Mouse (Mus musculus) hindbrain, embryonic 13.5 days (tissue): ENCODE data around the gene Gm12355. TPM values are rescaled to one million over a fixed set of nuclear protein-coding genes. Genes with fewer than 3 reads are reported as not detected.

Experiments
- ATAC-seq: fragments of 200-750 bp; cut with Nextera tagmentation; 2 replicates; pipeline ENCODE4 v1.8.0; 2017; ENCODE audit warnings: moderate TSS enrichment; ENCODE audit not compliant: low FRiP score
- H3K27ac ChIP-seq: fragments of 300-500 bp; sonication (generic); 2 replicates; pipeline ENCODE4 v1.5.1; 2015; ENCODE audit warnings: inconsistent platforms, mild to moderate bottlenecking, moderate library complexity
- H3K27me3 ChIP-seq: fragments of 300-500 bp; sonication (generic); 2 replicates; pipeline ENCODE4 v1.6.1; 2015; ENCODE audit warnings: mild to moderate bottlenecking, inconsistent platforms
- H3K36me3 ChIP-seq: fragments of 300-500 bp; sonication (generic); 2 replicates; pipeline ENCODE4 v1.6.1; 2015; ENCODE audit warnings: mild to moderate bottlenecking, inconsistent platforms
- H3K4me1 ChIP-seq: fragments of 300-500 bp; sonication (generic); replicated peaks from 2 replicates; pipeline ENCODE4 v1.6.1; 2015; ENCODE audit warnings: inconsistent platforms
- H3K4me2 ChIP-seq: fragments of 300-500 bp; sonication (generic); 2 replicates; pipeline ENCODE4 v1.6.1; 2015; ENCODE audit warnings: inconsistent platforms, mild to moderate bottlenecking, moderate library complexity
- H3K4me3 ChIP-seq: fragments of 300-500 bp; sonication (generic); 2 replicates; pipeline ENCODE4 v1.5.1; 2015; ENCODE audit warnings: mild to moderate bottlenecking, inconsistent platforms
- H3K9ac ChIP-seq: fragments of 300-500 bp; sonication (generic); 2 replicates; pipeline ENCODE4 v1.6.1; 2015; ENCODE audit warnings: mild to moderate bottlenecking, inconsistent platforms
- H3K9me3 ChIP-seq: fragments of 300-500 bp; sonication (generic); 2 replicates; pipeline ENCODE4 v1.6.1; 2016; ENCODE audit warnings: inconsistent platforms
- WGBS: fragments of 180-500 bp; shearing (Covaris S2); methylation state at CpG from one replicate; pipeline ENCODE4 v1.1.7; 2015; 5-methylcytosine and 5-hydroxymethylcytosine counted together
- polyA plus RNA-seq: library from polyadenylated mRNA; unstranded; fragments of >200 nt; fragmentation: Nextera tagmentation; extraction: Ambion mirVana; gene quantifications from 2 replicates; pipeline ENCODE4 v1.2.1, GENCODE M21; 2015

Gene Gm12355
- polyA plus RNA-seq, 1 experiment from 2014 or later = 0.82 TPM

DNA sequence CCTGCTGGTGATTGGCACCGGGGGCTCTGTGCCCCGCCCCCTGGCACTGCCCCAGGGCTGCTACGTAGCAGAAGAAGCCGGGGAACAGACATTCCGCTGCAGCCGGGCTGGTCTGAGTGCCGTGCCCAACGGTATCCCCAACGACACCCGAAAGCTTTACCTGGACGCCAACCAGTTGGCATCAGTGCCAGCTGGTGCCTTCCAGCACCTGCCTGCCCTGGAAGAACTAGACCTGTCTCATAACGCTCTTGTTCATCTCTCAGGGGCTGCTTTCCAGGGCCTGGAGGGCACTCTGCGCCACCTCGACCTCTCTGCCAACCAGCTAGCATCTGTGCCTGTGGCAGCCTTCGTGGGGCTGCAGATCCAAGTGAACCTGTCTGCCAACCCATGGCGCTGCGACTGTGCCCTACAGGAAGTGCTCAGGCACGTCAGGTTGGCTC lies 26.6 kb downstream of the Gm12355 start:
- 62% methylated on average over 18 of the region's 18 CpGs for WGBS
- Histone ChIP-seq H3K36me3 (no peaks in the 10 kb centered on the region), H3K4me3 (no peak overlapping the region), H3K9me3 (no peaks in the 10 kb centered on the region), H3K27ac (no peak overlapping the region), H3K9ac (0 out of 2 replicates have a peak overlapping the region, but pooled peaks have one; percentile 13), H3K27me3 (peaks cover 48% of the 10 kb centered on the region), H3K4me2 (no peak overlapping the region), H3K4me1 (peaks cover 13% of the 10 kb centered on the region; the same call in 1 of the 2 replicates)
- no peak for ATAC-seq

DNA sequence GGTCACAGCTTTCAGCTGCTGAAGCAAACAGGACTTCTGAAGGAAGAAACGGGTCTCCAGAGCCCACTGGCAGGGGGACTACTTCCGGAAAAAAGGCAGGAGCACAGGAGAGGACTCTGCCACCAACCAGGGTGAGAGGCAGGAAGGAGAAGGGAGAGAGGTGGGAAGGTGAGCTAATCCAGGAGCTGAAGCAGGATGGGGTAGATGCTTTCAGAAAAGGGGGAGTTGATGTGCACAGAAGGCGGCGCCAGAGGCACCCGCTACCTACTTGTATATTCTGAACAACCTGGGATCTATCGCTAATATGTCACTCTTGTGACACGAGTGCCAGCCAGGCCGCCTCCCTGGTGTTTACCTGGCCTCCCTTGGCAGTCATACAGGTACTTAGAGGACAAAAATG lies 27.5 kb downstream of the Gm12355 start, which contains the start of gene Lrrc3c:
Lrrc3c (plus strand) TSS at position 301 of the 400 bp plus-strand sequence.
- H3K4me3 ChIP-seq = no peak within 1 kb of the TSS
- peaks cover 13% of the 10 kb centered on the region; the same call in 1 of the 2 replicates for H3K4me1 ChIP-seq
- H3K9me3 ChIP-seq = no peaks in the 10 kb centered on the region
- H3K27me3 ChIP-seq = peaks cover 49% of the 10 kb centered on the region
- H3K4me2 ChIP-seq = no peak within 1 kb of the TSS
- ATAC-seq = no peak
- H3K36me3 ChIP-seq = no peaks in the 10 kb centered on the region
- 0 out of 2 replicates have a peak within 1 kb of the TSS, but pooled peaks have one; percentile 13 for H3K9ac ChIP-seq
- WGBS = 88% methylated on average over 8 of the region's 8 CpGs
- no peak within 1 kb of the TSS for H3K27ac ChIP-seq

DNA sequence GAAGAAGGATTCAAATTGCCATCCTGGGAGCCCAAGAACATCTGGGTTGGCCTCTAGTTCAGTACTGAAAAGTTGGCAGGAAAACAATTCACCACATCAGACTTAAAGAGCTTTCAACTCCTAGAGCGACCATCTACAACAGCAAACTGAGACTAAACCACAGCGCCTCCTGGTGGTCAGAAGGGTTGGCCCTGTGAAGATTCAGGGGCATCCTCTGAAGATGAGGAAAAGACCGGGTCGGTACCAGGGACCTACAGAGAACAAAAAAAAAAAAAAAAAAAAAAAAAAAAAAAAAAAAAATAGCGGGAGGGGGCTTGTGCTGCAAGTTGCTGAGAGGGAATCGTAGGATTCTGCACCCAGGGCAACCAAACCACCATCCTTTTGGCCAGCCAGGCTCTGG lies 28.1 kb downstream of the Gm12355 start:
- no peaks in the 10 kb centered on the region for H3K9me3 ChIP-seq
- no peak overlapping the region for H3K4me3 ChIP-seq
- ATAC-seq = no peak
- H3K4me1 ChIP-seq = peaks cover 11% of the 10 kb centered on the region; the same call in 1 of the 2 replicates
- no peaks in the 10 kb centered on the region for H3K36me3 ChIP-seq
- WGBS = 37% methylated on average over 6 of the region's 6 CpGs
- H3K27ac ChIP-seq = no peak overlapping the region
- no peak overlapping the region for H3K4me2 ChIP-seq
- no peak overlapping the region for H3K9ac ChIP-seq
- peaks cover 52% of the 10 kb centered on the region for H3K27me3 ChIP-seq

DNA sequence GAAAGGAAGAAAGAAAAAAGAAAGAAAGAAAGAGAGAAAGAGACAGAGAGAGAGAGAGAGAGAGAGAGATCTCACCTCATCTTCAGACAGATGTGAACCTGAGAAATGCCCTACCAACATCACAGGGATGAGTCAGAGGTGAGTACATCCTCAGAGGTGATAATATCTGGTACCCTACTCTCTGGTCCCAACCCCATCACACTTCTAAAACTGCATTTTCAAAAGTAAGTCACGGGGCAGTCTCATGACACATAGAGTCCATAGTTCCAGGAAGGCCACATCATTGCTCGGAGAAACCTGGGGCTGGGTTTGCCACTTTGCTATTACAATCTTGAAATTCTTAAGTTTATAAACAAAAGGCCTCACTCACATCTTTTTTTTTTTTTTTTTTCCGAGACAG lies 29.5 kb downstream of the Gm12355 start:
- ATAC-seq = no peak
- no peak overlapping the region for H3K4me2 ChIP-seq
- 88% methylated on average over 3 of the region's 3 CpGs for WGBS
- H3K27ac ChIP-seq = no peak overlapping the region
- H3K9me3 ChIP-seq = no peaks in the 10 kb centered on the region
- peaks cover 54% of the 10 kb centered on the region for H3K27me3 ChIP-seq
- H3K4me1 ChIP-seq = peaks cover 7% of the 10 kb centered on the region; the same call in 1 of the 2 replicates
- no peaks in the 10 kb centered on the region for H3K36me3 ChIP-seq
- H3K4me3 ChIP-seq = no peak overlapping the region
- no peak overlapping the region for H3K9ac ChIP-seq

DNA sequence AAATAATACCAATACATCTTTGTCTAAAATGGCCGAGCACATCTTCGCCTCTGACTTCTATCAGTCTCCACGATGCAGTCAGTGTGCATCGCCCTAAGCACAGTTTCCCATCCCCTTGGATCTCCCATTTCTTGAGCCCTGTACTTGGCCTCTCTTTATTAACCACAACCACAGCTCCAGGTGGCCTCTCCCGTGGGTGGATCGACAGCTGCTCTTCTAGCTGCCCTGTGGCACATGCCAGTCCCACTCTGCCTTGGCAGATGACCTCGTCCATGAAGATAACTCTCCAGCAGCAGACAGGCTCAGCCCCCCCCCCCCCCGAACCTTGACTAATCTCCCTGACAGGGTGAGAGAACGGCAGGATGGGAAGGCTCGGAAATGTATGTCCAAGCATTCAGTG lies 30.0 kb downstream of the Gm12355 start:
- Histone ChIP-seq H3K9me3 (no peaks in the 10 kb centered on the region), H3K4me3 (no peak overlapping the region), H3K4me1 (peaks cover 7% of the 10 kb centered on the region; the same call in 1 of the 2 replicates), H3K27ac (no peak overlapping the region), H3K36me3 (no peaks in the 10 kb centered on the region), H3K9ac (no peak overlapping the region), H3K27me3 (peaks cover 49% of the 10 kb centered on the region), H3K4me2 (no peak overlapping the region)
- ATAC-seq = no peak
- WGBS = 81% methylated on average over 10 of the region's 10 CpGs

DNA sequence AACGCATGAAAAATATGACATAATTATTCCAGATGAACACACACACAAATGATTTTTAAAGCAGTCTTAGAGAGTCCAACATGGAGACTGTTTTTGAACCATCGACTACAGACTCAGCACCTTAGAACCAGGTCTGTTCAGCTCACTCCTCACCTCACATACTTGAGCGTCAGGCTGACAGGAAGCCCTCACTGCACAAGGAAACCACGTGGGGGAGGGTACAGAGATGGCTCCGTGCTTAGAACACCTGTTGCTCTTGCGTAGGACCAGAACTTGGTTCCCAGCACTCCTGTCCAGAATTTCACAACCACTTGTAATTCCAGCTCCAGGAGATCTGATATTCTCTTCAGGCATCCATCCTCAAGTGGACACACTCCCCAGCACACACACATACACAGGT lies 30.4 kb downstream of the Gm12355 start:
- Histone ChIP-seq H3K27ac (no peak overlapping the region), H3K36me3 (no peaks in the 10 kb centered on the region), H3K27me3 (peaks cover 46% of the 10 kb centered on the region), H3K9me3 (no peaks in the 10 kb centered on the region), H3K4me3 (no peak overlapping the region), H3K9ac (no peak overlapping the region), H3K4me2 (no peak overlapping the region), H3K4me1 (peaks cover 7% of the 10 kb centered on the region; the same call in 1 of the 2 replicates)
- no peak for ATAC-seq
- WGBS = 78% methylated on average over 6 of the region's 6 CpGs

DNA sequence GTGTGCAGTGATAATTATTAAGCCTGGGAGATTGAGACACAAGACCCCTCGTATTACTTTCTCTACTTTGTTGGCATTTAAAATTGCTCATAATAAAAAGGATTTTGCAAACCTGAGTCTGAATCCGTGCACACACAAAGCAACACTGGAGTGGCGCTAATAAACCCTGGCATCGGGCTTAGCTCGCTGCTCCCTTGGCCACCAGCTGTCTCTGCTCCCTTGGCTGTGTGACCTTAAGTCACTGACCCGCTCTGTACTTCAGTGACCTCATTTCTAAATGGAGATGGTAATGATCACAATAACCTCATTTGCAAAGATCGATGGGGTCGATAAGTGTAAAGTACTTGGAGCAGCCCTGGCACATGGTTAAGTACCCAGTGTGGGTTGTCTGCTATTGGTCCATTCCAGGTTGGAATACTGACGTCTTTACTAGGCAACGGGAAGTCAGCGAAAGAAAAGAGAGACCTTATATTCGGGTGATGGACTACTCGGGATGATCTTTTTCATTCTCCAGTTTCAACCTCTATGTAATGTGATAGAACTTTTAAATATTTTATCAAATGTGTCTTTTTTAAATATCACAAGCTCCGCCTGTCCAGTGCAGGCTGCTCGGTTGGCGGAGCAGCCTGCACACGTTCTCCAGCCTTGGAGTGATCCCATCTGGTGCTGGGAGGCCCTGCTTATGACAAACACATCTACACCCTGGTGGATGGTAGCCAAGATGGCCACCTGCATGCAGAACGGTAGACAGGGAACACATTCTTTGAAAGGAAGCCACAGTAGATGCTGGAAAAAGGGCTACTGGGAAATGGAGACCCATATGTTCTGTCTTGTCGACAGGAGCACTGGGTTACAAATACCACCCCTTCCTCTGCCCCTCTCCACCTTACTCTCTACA lies 34.7 kb downstream of the Gm12355 start:
- Histone ChIP-seq H3K9ac (no peak overlapping the region), H3K27me3 (peaks cover 22% of the 10 kb centered on the region), H3K4me2 (no peak overlapping the region), H3K4me1 (peaks cover 24% of the 10 kb centered on the region), H3K4me3 (no peak overlapping the region), H3K36me3 (no peaks in the 10 kb centered on the region), H3K9me3 (no peaks in the 10 kb centered on the region), H3K27ac (no peak overlapping the region)
- 76% methylated on average over 19 of the region's 19 CpGs for WGBS
- no peak for ATAC-seq

DNA sequence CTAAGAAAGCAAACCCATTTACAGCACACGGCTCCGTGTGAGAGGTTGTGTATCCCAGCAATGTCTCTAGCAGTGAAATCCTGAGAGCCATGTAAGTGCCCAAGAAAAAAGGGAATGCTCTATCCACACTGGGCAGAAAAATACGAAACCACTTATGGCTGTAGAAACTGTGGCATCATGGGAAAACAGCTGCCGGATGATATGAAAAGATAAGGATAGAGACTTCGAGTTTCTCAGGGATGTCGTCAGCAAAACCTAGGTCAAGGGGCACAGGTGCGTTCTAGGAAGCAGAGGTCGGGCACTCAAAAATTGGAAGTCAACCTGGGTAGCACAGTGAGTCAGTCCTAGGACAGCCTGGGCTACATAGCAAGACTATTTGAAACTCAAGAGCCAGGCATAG lies 36.2 kb downstream of the Gm12355 start:
- H3K4me1 ChIP-seq = peaks cover 39% of the 10 kb centered on the region
- no peak overlapping the region for H3K4me3 ChIP-seq
- ATAC-seq = no peak
- WGBS = 86% methylated on average over 8 of the region's 8 CpGs
- no peak overlapping the region for H3K9ac ChIP-seq
- H3K4me2 ChIP-seq = no peak overlapping the region
- peaks cover 19% of the 10 kb centered on the region for H3K27me3 ChIP-seq
- H3K36me3 ChIP-seq = no peaks in the 10 kb centered on the region
- no peaks in the 10 kb centered on the region for H3K9me3 ChIP-seq
- no peak overlapping the region for H3K27ac ChIP-seq

DNA sequence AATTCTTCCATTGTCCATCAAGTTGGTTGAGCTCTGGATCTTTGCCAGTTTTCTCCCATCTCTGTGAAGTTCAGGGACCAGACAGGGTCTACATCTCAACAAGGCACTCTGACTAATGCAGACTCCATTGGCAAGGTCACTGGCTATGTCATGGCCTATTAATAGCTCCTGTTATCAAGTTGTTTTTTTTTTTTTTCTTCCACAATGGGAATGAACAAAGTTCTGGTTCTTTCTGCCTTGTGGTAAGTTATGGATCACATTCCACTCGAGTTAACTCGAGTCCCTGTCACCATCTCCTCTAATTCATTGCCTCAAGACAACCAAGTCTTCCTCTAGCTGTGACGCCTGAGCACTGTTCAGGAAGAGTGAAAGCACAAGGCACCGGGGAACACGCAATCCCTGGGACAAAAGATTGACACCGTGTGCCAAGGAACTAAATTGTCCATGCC lies 36.6 kb downstream of the Gm12355 start:
- no peak overlapping the region for H3K4me3 ChIP-seq

DNA sequence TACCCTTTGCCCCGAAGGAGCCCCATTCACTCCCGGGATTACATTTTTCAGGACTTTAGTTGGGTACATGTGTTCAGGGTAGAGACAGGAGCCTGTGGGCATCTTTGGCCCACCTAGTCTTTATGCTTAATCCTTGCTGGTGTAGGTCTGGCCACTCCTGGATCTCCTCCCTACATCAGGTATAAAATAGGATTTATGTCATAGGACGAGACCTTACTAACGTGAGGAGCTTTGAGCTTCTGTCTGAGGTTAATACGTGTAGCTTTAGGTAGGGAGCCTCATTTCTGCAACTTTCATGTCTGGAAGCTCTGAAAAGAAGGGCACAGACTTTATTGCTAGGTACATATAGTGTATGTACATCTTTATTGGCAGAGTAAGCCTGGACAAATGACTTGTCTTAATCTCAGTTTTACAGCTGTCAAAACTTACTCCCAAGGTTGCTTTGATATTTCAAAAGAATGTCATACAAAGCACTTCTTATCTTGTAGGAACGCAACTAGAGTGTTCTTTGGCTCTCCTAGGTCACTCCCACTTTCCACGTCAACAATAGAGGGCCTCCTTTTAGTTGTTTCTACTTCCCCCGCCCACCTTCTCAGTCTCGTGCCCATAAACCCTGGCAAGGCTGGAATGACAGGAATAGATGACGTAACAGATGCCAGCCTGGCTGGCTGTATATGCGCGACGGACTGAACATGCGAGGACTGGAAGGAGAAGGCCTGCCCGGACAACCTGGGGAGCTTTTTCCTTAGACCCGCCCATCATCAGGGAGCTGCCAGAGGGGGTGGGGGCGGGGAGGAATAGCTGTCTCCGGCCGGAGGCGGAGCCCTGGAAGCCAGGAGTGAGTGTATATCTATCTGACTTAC lies 37.5 kb downstream of the Gm12355 start:
- peak overlapping the region; percentile 93 for H3K4me2 ChIP-seq
- ATAC-seq = peak; percentile 43
- peaks cover 10% of the 10 kb centered on the region for H3K36me3 ChIP-seq
- WGBS = 7% methylated on average over 20 of the region's 20 CpGs
- peak overlapping the region; percentile 91; the same call in 1 of the 2 replicates for H3K9ac ChIP-seq
- peak overlapping the region; percentile 86 for H3K4me3 ChIP-seq
- peak overlapping the region; percentile 60 for H3K27ac ChIP-seq
- H3K4me1 ChIP-seq = peaks cover 39% of the 10 kb centered on the region
- H3K27me3 ChIP-seq = peaks cover 14% of the 10 kb centered on the region
- H3K9me3 ChIP-seq = no peaks in the 10 kb centered on the region

More for the DNA sequence above, 36.6 kb downstream of the Gm12355 start:
- 67% methylated on average over 6 of the region's 6 CpGs for WGBS
- Histone ChIP-seq H3K4me2 (peak overlapping the region; percentile 93; the same call in 1 of the 2 replicates), H3K4me1 (peaks cover 39% of the 10 kb centered on the region), H3K27ac (0 out of 2 replicates have a peak overlapping the region, but pooled peaks have one; percentile 60), H3K9ac (no peak overlapping the region), H3K9me3 (no peaks in the 10 kb centered on the region), H3K36me3 (peaks cover under 1% of the 10 kb centered on the region; the same call in 1 of the 2 replicates), H3K27me3 (peaks cover 14% of the 10 kb centered on the region)
- ATAC-seq = no peak

DNA sequence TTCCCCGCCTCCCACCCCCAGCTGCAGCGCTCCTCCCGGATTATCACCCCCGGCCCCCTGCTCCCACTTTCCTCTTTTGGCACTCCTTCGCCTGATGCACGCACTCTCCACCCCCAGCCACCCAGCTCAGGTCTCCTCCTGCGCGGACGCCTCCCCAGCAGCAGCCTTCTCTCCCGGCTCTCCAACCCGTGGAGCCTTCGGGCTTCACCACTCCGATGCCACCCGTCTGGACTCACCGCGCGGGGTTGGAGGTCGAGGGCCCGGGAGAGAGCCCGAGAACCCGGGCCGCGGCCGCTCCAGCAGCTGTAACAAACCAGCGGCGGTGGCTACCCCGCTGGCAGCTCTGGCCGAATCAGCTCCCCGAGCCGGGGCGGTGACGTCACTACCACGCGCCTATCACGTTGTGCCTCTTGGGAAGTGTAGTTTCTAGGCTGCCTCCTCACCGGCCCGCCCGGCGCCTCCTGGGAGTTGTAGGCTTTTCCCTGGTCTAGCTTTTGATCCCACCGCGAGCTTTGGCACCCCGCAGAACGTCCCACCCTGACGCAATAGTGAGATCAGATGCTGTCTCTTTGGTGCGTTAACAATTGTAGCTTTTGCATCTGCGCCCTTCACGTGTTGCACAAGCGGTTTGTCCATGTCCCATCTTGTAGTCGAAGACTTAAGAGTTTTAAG lies 38.4 kb downstream of the Gm12355 start, which contains the start of gene Ormdl3:
Ormdl3 (minus strand) TSS at position 477 of the 672 bp plus-strand sequence.
- WGBS = under 1% methylated on average over 49 of the region's 49 CpGs
- Histone ChIP-seq H3K9ac (peak within 1 kb of the TSS; percentile 91), H3K27ac (peak within 1 kb of the TSS; percentile 85), H3K4me1 (peaks cover 39% of the 10 kb centered on the region), H3K4me2 (peak within 1 kb of the TSS; percentile 93), H3K27me3 (peaks cover 7% of the 10 kb centered on the region; the same call in 1 of the 2 replicates), H3K36me3 (peaks cover 18% of the 10 kb centered on the region), H3K9me3 (no peaks in the 10 kb centered on the region), H3K4me3 (peak within 1 kb of the TSS; percentile 86)
- ATAC-seq = peak; percentile 94
